Mouse (Mus musculus): Measurements from ENCODE around the gene Spcs2. TPM values are rescaled to one million over a fixed set of nuclear protein-coding genes. Genes with fewer than 3 reads are reported as not detected.
"Not testable (repeated sequence)": the region's sequence is repeated elsewhere in the genome, so short reads cannot be mapped to it uniquely, and the experiment has no call there.

The Spcs2 gene
- polyA plus RNA-seq, 1 experiment, result 91.7 TPM

- Histone ChIP-seq H3K27me3 (ENCODE audit: control insufficient read depth, insufficient read depth, low read length) (no peaks in the 10 kb centered on the region), H3K4me1 (replicated peaks; ENCODE audit: control insufficient read depth, insufficient read depth, low read length) (peaks cover 43% of the 10 kb centered on the region), H3K36me3 (ENCODE audit: control insufficient read depth, insufficient read depth, low read length) (no peaks in the 10 kb centered on the region), H3K4me3 (ENCODE audit: control insufficient read depth, insufficient read depth, low read length) (no peak overlapping the region), H3K27ac (ENCODE audit: control insufficient read depth, insufficient read depth, low read length) (peak overlapping the region; percentile 91)
- no peak for DNase-seq
- 55% methylated on average over 5 of the region's 5 CpGs for WGBS
- TF ChIP-seq POLR2A (IDR thresholded peaks at IDR 0.05; ENCODE audit: control insufficient read depth, extremely low read depth, insufficient read depth, low read length, poor library complexity) (no peak), CTCF (IDR thresholded peaks at IDR 0.05; ENCODE audit: borderline replicate concordance, control insufficient read depth, extremely low read depth, insufficient read depth, low read length, poor library complexity) (no peak)
Observed at GRCm38 (mm10) chr7:99822426-99822825, 40.8 kb downstream of the Spcs2 start.

GRCm38 (mm10) chr7:99821953-99822352 lies 41.3 kb downstream of the Spcs2 start:
- no peak for DNase-seq
- Histone ChIP-seq H3K27ac (ENCODE audit: control insufficient read depth, insufficient read depth, low read length) (peak overlapping the region; percentile 44), H3K36me3 (ENCODE audit: control insufficient read depth, insufficient read depth, low read length) (no peaks in the 10 kb centered on the region), H3K4me3 (ENCODE audit: control insufficient read depth, insufficient read depth, low read length) (no peak overlapping the region), H3K27me3 (ENCODE audit: control insufficient read depth, insufficient read depth, low read length) (no peaks in the 10 kb centered on the region), H3K4me1 (replicated peaks; ENCODE audit: control insufficient read depth, insufficient read depth, low read length) (peaks cover 48% of the 10 kb centered on the region)
- 90% methylated on average over 2 of the region's 2 CpGs for WGBS
- no peak for TF ChIP-seq POLR2A (IDR thresholded peaks at IDR 0.05; ENCODE audit: control insufficient read depth, extremely low read depth, insufficient read depth, low read length, poor library complexity)
- no peak for TF ChIP-seq CTCF (IDR thresholded peaks at IDR 0.05; ENCODE audit: borderline replicate concordance, control insufficient read depth, extremely low read depth, insufficient read depth, low read length, poor library complexity)

- DNase-seq, result peak; percentile 77
- H3K4me1 ChIP-seq (replicated peaks; ENCODE audit: control insufficient read depth, insufficient read depth, low read length), result peaks cover 29% of the 10 kb centered on the region
- not testable (repeated sequence) for H3K36me3 ChIP-seq (ENCODE audit: control insufficient read depth, insufficient read depth, low read length); H3K27me3 ChIP-seq (ENCODE audit: control insufficient read depth, insufficient read depth, low read length)
- 12% methylated on average over 9 of the region's 9 CpGs for WGBS
- H3K4me3 ChIP-seq (ENCODE audit: control insufficient read depth, insufficient read depth, low read length), result peak overlapping the region; percentile 59
- H3K27ac ChIP-seq (ENCODE audit: control insufficient read depth, insufficient read depth, low read length), result peak overlapping the region; percentile 100
- TF ChIP-seq POLR2A (IDR thresholded peaks at IDR 0.05; ENCODE audit: control insufficient read depth, extremely low read depth, insufficient read depth, low read length, poor library complexity), result 0 out of 2 replicates have a peak, but pooled peaks have one; percentile 19
Observed at GRCm38 (mm10) chr7:99818181-99818725, 45.0 kb downstream of the Spcs2 start.

GRCm38 (mm10) chr7:99813394-99813793 lies 49.9 kb downstream of the Spcs2 start:
- TF ChIP-seq CTCF (IDR thresholded peaks at IDR 0.05; ENCODE audit: borderline replicate concordance, control insufficient read depth, extremely low read depth, insufficient read depth, low read length, poor library complexity) (no peak), POLR2A (IDR thresholded peaks at IDR 0.05; ENCODE audit: control insufficient read depth, extremely low read depth, insufficient read depth, low read length, poor library complexity) (no peak)
- 92% methylated on average over 11 of the region's 11 CpGs for WGBS
- no peak overlapping the region for H3K4me3 ChIP-seq (ENCODE audit: control insufficient read depth, insufficient read depth, low read length)
- no peaks in the 10 kb centered on the region for H3K27me3 ChIP-seq (ENCODE audit: control insufficient read depth, insufficient read depth, low read length)
- DNase-seq, result peak; percentile 76
- no peak overlapping the region for H3K27ac ChIP-seq (ENCODE audit: control insufficient read depth, insufficient read depth, low read length)
- peaks cover 18% of the 10 kb centered on the region for H3K36me3 ChIP-seq (ENCODE audit: control insufficient read depth, insufficient read depth, low read length)
- H3K4me1 ChIP-seq (replicated peaks; ENCODE audit: control insufficient read depth, insufficient read depth, low read length), result peaks cover 18% of the 10 kb centered on the region

GRCm38 (mm10) chr7:99811661-99812060 lies 51.6 kb downstream of the Spcs2 start:
- DNase-seq, result no peak
- WGBS, result 97% methylated on average over 4 of the region's 4 CpGs
- Histone ChIP-seq H3K4me3 (ENCODE audit: control insufficient read depth, insufficient read depth, low read length) (no peak overlapping the region), H3K4me1 (replicated peaks; ENCODE audit: control insufficient read depth, insufficient read depth, low read length) (peaks cover 6% of the 10 kb centered on the region; the same call in 1 of the 2 replicates), H3K36me3 (ENCODE audit: control insufficient read depth, insufficient read depth, low read length) (peaks cover 18% of the 10 kb centered on the region), H3K27ac (ENCODE audit: control insufficient read depth, insufficient read depth, low read length) (no peak overlapping the region), H3K27me3 (ENCODE audit: control insufficient read depth, insufficient read depth, low read length) (no peaks in the 10 kb centered on the region)
- TF ChIP-seq CTCF (IDR thresholded peaks at IDR 0.05; ENCODE audit: borderline replicate concordance, control insufficient read depth, extremely low read depth, insufficient read depth, low read length, poor library complexity), result no peak
- no peak for TF ChIP-seq POLR2A (IDR thresholded peaks at IDR 0.05; ENCODE audit: control insufficient read depth, extremely low read depth, insufficient read depth, low read length, poor library complexity)

GRCm38 (mm10) chr7:99810814-99811213 lies 52.4 kb downstream of the Spcs2 start:
- no peak for DNase-seq
- Histone ChIP-seq H3K27ac (ENCODE audit: control insufficient read depth, insufficient read depth, low read length) (peak overlapping the region; percentile 66; the same call in 1 of the 2 replicates), H3K4me3 (ENCODE audit: control insufficient read depth, insufficient read depth, low read length) (no peak overlapping the region), H3K36me3 (ENCODE audit: control insufficient read depth, insufficient read depth, low read length) (peaks cover 18% of the 10 kb centered on the region), H3K4me1 (replicated peaks; ENCODE audit: control insufficient read depth, insufficient read depth, low read length) (peaks cover 3% of the 10 kb centered on the region; the same call in 1 of the 2 replicates), H3K27me3 (ENCODE audit: control insufficient read depth, insufficient read depth, low read length) (no peaks in the 10 kb centered on the region)
- TF ChIP-seq CTCF (IDR thresholded peaks at IDR 0.05; ENCODE audit: borderline replicate concordance, control insufficient read depth, extremely low read depth, insufficient read depth, low read length, poor library complexity), result no peak
- TF ChIP-seq POLR2A (IDR thresholded peaks at IDR 0.05; ENCODE audit: control insufficient read depth, extremely low read depth, insufficient read depth, low read length, poor library complexity), result no peak
- 58% methylated on average over 2 of the region's 2 CpGs for WGBS

- not testable (repeated sequence) for H3K36me3 ChIP-seq (ENCODE audit: control insufficient read depth, insufficient read depth, low read length); H3K27me3 ChIP-seq (ENCODE audit: control insufficient read depth, insufficient read depth, low read length); H3K4me1 ChIP-seq (replicated peaks; ENCODE audit: control insufficient read depth, insufficient read depth, low read length); H3K4me3 ChIP-seq (ENCODE audit: control insufficient read depth, insufficient read depth, low read length); DNase-seq; H3K27ac ChIP-seq (ENCODE audit: control insufficient read depth, insufficient read depth, low read length)
- WGBS, result 89% methylated on average over 7 of the region's 7 CpGs
Observed at GRCm38 (mm10) chr7:99807043-99807442, 56.2 kb downstream of the Spcs2 start.
